Mouse (Mus musculus) forelimb bud, embryonic 11.5 days (tissue): ENCODE results near the gene Prl.
"Not testable (repeated sequence)": the region's sequence is repeated elsewhere in the genome, so short reads cannot be mapped to it uniquely, and the experiment has no call there.

ENCODE experiments used
- DNase-seq: peaks from one replicate; pipeline ENCODE4 v3.0.0-alpha.2; 2012; ENCODE audit warnings: low read depth, low spot score

Prl gene

GRCm38 (mm10) chr13:27057270-27057669 is at the start of gene Prl:
TSS of gene Prl (plus strand) at chr13:27057570.
- no peak for DNase-seq

GRCm38 (mm10) chr13:27026614-27027013 is 30.8 kb upstream of the Prl start:
- DNase-seq: no peak

GRCm38 (mm10) chr13:27027376-27027775 is 30.0 kb upstream of the Prl start:
- DNase-seq: no peak

GRCm38 (mm10) chr13:27028501-27029240 is 28.7 kb upstream of the Prl start:
- no peak for DNase-seq

- peak; percentile 82 for DNase-seq
Measured at GRCm38 (mm10) chr13:27031101-27031852, 26.1 kb upstream of the Prl start.

- DNase-seq: peak; percentile 40
Measured at GRCm38 (mm10) chr13:27031853-27032240, 25.5 kb upstream of the Prl start.

- no peak for DNase-seq
Measured at GRCm38 (mm10) chr13:27032998-27033397, 24.4 kb upstream of the Prl start.

- DNase-seq: no peak
Measured at GRCm38 (mm10) chr13:27042185-27042584, 15.2 kb upstream of the Prl start.

- DNase-seq: no peak
Measured at GRCm38 (mm10) chr13:27043326-27043725, 14.0 kb upstream of the Prl start.

- DNase-seq: no peak
Measured at GRCm38 (mm10) chr13:27059177-27059576, 1.8 kb downstream of the Prl start.

- DNase-seq: not testable (repeated sequence)
Measured at GRCm38 (mm10) chr13:27093890-27094289, 36.5 kb downstream of the Prl start, which contains the start of gene Prl3d1. TSS of gene Prl3d1 (plus strand) at chr13:27094190.
